Mouse (Mus musculus): ENCODE measurements at regions not wholly inside any gene's neighbourhood (a gene's known extent, or its start where the extent isn't known, plus 50 kb on each side); places are given as distances from the start of the nearest gene placed in this dataset.

DNA sequence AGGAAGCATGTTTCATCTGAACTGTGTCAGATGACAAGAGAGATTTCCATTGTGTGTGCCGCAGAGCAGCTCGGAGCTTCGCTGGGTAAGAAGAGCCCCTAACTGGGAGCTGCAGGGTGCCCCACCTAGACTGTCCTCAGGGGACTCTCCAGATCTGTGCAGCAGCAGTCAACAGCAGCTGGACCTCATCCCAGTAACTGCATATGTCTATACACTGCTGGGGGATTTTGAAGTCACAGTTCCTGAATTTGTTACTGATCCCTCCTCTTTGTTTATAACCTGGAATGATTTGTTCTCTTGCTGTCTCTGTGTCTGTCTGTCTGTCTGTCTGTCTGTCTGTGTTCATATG is 249.6 kb downstream of the Ttll7 start:
- TF ChIP-seq CTCF (IDR thresholded peaks at IDR 0.05; ENCODE audit: borderline replicate concordance, insufficient read depth, low read depth, low read length) (no peak), POLR2A (IDR thresholded peaks at IDR 0.05; ENCODE audit: borderline replicate concordance, insufficient read depth, low read length) (no peak)
